Mouse (Mus musculus): ENCODE data around the gene Mex3d. TPM values are rescaled to one million over a fixed set of nuclear protein-coding genes. Genes with fewer than 3 reads are reported as not detected.
A peak's percentile ranks its signal among the peaks of the same experiment; 100 is the strongest.

Gene Mex3d
- polyA plus RNA-seq, 1 experiment = 37.5 TPM

DNA sequence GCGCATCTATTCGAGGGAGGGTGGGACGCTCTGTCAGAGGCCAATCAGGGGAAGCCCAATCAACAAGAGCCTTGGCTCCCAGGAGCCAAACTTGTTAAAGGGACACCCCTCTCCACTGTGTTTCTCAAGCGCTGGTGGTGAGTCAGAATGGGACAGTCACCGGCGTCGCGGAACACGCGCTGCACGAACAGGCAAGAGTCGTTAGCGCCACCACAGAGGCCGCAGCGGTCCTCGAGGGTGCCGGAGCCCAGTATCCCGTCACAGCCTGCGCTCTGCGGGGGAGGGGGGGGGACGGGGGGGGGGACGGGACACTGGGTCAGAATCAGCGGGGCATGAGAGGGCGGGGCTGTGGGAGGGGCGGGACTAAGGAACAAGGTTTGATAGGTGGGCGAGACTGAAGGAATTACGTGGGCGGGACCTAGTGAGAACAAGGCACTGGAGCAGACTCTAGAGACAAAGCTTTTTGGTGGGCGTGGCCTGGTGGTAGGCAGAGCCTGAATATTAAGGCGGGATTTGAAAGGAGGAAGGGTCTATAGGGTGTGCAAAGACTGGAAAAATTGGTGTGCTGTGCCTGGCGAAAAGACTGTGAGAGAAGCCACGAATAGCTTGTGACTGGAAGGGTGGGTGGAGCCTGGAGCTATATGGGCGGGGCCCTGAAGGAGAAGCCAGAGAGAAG, 44.6 kb downstream of the Mex3d start:
- no peak for DNase-seq
- WGBS = 2% methylated on average over 32 of the region's 33 CpGs
- peaks cover 35% of the 10 kb centered on the region for H3K4me1 ChIP-seq (ENCODE audit: control insufficient read depth, insufficient read depth, low read length)

DNA sequence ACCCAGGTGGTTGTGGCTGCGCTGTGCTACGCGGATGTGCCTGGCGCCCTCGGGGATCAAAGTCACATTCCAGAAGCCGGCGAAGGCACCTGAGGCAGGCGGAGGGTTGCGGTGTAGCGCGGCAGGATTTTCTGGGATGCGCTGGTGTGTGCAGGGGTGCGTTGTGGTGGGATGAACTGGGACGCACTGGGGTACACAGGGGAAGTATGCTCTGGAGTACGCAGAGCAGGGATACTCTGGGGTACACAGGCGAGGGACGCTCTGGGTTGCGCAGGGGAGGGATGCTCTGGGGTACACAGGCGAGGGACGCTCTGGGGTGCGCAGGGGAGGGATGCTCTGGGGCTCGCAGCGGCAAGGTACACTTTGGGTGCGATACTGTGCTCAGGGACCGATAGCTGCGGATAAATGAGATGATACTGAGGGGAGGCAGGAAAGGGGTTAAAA, 45.1 kb downstream of the Mex3d start:
- peak overlapping the region; percentile 29 for H3K4me3 ChIP-seq (replicated peaks; ENCODE audit: extremely low read depth, low read depth, low read length)
- WGBS = 16% methylated on average over 26 of the region's 26 CpGs
- TF ChIP-seq POLR2A (IDR thresholded peaks at IDR 0.05; ENCODE audit: borderline replicate concordance, extremely low read depth, low read depth, low read length) (no peak), CTCF (IDR thresholded peaks at IDR 0.05; ENCODE audit: insufficient read depth, low read length) (no peak)

More for the DNA sequence above, 44.6 kb downstream of the Mex3d start:
- TF ChIP-seq CTCF (IDR thresholded peaks at IDR 0.05; ENCODE audit: insufficient read depth, low read length) = no peak
- no peak for TF ChIP-seq POLR2A (IDR thresholded peaks at IDR 0.05; ENCODE audit: borderline replicate concordance, extremely low read depth, low read depth, low read length)
- H3K4me3 ChIP-seq (replicated peaks; ENCODE audit: extremely low read depth, low read depth, low read length) = peak overlapping the region; percentile 46

DNA sequence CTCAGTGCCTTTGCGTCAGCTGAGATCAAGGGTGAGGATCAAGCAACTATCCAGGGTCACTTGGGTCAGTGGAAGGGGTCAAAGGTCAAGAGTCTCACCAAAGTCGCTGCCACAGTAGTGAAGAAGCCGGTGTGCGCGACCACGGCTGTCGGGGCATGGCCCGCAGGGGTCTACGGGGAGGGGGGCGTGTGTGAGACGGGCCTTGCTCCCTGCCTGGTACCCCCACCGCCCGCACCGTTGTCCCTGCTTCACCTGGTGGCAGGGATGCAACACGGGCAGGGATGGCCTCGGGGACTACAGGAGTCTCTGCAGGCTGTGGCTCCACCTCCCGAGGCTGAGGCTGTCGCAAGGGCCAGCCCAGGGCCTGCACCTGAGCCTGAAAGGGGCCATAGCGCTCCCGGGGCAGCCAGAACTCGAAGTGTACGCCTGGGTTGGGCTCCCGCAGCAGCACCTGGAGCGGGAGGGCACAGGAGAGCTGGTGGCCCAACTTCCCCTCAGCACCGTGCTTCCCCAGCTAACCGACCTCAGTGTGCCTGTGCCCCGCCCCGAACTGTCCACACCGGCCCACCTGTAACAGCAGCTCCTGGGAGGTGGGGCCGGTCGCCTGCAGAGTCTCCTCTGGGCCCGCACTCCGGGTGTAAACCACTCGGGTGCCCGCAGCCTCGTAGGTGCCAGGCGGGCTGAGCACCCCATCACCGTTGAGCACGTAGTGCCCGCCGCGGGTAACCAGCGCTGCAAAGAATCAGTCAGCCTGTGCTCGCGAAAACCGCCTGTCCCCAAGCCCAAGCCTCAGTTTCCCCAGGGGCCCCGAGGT, 45.8 kb downstream of the Mex3d start:
- H3K4me1 ChIP-seq (ENCODE audit: control insufficient read depth, insufficient read depth, low read length) = peaks cover 29% of the 10 kb centered on the region
- H3K4me3 ChIP-seq (replicated peaks; ENCODE audit: extremely low read depth, low read depth, low read length) = no peak overlapping the region
- 22% methylated on average over 47 of the region's 47 CpGs for WGBS
- TF ChIP-seq CTCF (IDR thresholded peaks at IDR 0.05; ENCODE audit: insufficient read depth, low read length) = no peak
- TF ChIP-seq POLR2A (IDR thresholded peaks at IDR 0.05; ENCODE audit: borderline replicate concordance, extremely low read depth, low read depth, low read length) = no peak
- DNase-seq = no peak

More for the DNA sequence above, 45.1 kb downstream of the Mex3d start:
- peaks cover 29% of the 10 kb centered on the region for H3K4me1 ChIP-seq (ENCODE audit: control insufficient read depth, insufficient read depth, low read length)
- DNase-seq = no peak

DNA sequence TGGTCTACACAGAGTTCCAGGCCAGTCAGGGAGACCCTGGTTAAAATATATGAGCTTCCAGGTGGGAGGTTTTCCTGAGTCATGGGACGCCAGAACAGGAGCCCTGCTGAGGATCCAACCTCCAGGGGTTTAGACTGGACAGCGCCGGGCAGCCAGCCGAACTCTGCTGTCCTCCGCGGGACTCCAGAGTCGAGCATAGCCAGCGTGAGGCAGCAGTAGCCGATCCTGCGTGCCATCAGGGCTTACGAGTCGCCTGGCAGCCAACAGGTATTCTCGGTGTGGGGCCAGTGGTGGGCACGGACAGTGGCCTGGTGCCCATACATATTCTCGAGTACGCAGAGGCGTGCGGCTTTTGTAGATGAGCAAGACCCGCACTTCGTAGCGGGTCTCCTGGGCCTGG, 46.4 kb downstream of the Mex3d start:
- peaks cover 29% of the 10 kb centered on the region for H3K4me1 ChIP-seq (ENCODE audit: control insufficient read depth, insufficient read depth, low read length)
- no peak overlapping the region for H3K4me3 ChIP-seq (replicated peaks; ENCODE audit: extremely low read depth, low read depth, low read length)
- DNase-seq = no peak
- TF ChIP-seq POLR2A (IDR thresholded peaks at IDR 0.05; ENCODE audit: borderline replicate concordance, extremely low read depth, low read depth, low read length) (no peak), CTCF (IDR thresholded peaks at IDR 0.05; ENCODE audit: insufficient read depth, low read length) (no peak)
- WGBS = 56% methylated on average over 21 of the region's 21 CpGs

DNA sequence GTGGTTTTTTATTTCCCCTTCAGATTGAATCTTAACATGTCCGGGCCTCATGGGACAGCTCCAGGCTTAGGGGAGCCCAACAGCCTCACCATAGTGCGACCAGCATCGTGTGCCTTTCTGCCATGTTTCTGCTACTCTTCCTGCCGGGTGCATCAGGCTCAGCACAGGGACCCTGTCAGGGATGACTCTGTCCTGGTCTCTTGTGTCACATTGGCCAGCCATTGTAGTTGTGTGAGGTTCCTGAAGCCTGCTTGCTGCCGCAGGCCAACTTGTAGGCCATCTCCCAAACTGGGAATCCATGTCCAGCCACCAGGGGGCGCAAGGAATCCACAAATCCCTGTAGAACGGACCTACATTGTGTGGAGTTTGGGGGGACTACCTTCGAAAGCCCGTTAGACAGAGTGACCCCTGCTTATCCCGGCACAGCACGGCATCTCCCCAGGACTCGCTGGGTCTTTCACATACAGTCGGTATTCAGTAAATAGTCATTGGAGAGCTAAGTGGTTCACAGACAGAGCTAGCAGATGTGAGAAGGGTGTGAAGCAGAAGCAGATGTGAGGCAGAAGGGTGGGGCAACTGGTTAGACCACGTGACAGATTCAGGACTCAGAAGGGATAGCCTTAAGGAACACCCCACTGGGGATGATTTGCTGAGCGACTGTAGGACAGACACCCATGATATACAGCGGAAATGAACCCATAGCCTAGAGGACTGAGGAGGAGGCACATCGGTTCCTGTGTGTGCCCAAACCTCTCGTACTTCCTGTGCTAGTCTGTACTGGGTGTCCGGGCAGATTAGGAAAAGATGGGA, 47.3 kb downstream of the Mex3d start:
- DNase-seq = peak; percentile 87
- no peak overlapping the region for H3K4me3 ChIP-seq (replicated peaks; ENCODE audit: extremely low read depth, low read depth, low read length)
- WGBS = 20% methylated on average over 19 of the region's 19 CpGs

DNA sequence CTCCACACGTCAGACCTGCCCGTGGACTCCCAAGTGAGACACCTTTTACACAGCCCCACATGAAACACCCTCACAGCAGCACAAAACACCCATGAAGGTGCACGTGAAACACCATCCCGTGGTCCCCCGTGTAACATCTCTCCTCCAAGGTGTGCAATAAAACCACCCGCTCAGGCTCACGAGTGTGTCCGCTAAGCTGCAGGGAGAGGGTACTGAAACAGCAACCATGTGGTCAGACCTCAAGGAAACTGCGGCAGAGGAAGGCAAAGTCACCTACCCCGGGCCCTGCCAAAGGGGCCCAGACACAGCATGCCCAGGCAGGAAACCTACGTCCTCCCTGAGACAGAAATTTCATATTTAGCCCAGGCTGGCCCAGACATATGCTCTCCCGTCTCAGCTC, 51.2 kb downstream of the Mex3d start:
- 82% methylated on average over 12 of the region's 12 CpGs for WGBS
- H3K4me3 ChIP-seq (replicated peaks; ENCODE audit: extremely low read depth, low read depth, low read length) = no peak overlapping the region
- TF ChIP-seq CTCF (IDR thresholded peaks at IDR 0.05; ENCODE audit: insufficient read depth, low read length) = no peak
- peaks cover 2% of the 10 kb centered on the region; the same call in 1 of the 2 replicates for H3K4me1 ChIP-seq (ENCODE audit: control insufficient read depth, insufficient read depth, low read length)
- DNase-seq = no peak

More for the DNA sequence above, 47.3 kb downstream of the Mex3d start:
- TF ChIP-seq CTCF (IDR thresholded peaks at IDR 0.05; ENCODE audit: insufficient read depth, low read length) = peak; percentile 90
- TF ChIP-seq POLR2A (IDR thresholded peaks at IDR 0.05; ENCODE audit: borderline replicate concordance, extremely low read depth, low read depth, low read length) = no peak; the same call in 1 of the 2 replicates
- H3K4me1 ChIP-seq (ENCODE audit: control insufficient read depth, insufficient read depth, low read length) = peaks cover 22% of the 10 kb centered on the region

DNA sequence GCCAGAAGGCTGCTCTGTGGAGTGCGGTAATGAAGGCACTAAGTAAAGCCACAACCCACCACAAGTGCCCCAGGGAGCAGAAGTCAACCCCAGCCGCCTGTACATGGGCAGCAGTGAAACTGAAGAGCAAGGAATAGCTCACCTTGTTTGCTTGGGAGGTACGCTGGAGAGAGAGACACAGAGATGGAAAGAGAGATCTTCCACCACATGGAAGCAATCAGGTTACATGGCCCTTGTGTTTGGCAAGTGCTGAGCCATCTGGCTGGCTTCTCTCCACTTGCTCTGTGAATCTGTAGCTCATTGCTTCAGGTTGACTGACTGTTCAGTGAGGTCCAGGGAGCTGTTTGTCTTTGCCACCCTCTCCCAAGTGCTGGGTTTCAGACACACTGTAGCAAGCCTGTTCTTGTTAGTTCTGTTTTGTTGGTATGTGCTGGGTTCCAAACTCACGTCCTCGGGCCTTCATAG, 54.9 kb downstream of the Mex3d start:
- no peak for DNase-seq
- 76% methylated on average over 5 of the region's 5 CpGs for WGBS
- no peak overlapping the region for H3K4me3 ChIP-seq (replicated peaks; ENCODE audit: extremely low read depth, low read depth, low read length)
- peaks cover 4% of the 10 kb centered on the region for H3K4me1 ChIP-seq (ENCODE audit: control insufficient read depth, insufficient read depth, low read length)
- no peak for TF ChIP-seq POLR2A (IDR thresholded peaks at IDR 0.05; ENCODE audit: borderline replicate concordance, extremely low read depth, low read depth, low read length)
- no peak for TF ChIP-seq CTCF (IDR thresholded peaks at IDR 0.05; ENCODE audit: insufficient read depth, low read length)

DNA sequence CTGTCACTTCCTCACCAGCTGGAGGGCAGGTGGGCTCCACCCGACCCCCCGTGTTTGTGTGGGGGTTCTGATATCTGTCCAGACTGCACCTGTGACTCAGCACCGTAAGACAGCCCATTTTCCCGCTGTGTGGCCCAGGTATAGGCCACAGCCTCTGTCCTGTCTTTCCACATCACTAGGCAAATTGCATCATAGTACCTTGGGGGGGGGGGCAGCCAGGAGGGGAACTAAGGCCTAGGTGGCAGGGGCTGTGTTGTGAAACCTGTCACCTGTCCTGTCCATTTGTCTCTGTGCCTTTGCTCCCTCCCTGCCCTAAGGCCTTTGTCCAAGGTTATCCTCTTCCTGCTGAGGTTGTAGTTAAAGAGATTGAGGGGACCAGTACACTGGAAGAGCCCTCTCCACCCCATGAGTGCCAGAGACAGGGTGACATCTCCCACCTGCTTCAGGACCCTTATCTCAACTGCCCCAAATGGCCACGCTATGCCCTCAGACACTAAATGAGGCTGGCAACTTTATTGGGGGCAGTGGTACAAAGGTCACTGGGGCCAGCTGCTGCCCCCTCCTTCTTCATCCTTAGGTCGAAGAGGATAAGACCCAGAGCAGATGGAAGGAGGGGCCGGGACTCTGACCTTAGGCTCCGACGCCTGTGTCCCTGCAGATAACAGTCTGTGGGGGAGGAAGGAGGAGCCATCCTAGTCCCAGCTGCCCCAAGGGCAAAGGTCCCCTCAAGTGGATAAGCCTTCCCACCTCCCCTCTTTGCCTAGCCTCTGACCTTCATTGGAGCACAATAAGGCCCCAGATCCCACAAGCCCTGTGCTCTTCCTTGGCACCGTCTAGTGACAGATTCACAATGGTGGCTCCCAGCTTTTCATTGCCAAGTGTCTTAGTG, 55.6 kb downstream of the Mex3d start:
- DNase-seq = no peak
- no peak overlapping the region for H3K4me3 ChIP-seq (replicated peaks; ENCODE audit: extremely low read depth, low read depth, low read length)
- peaks cover 4% of the 10 kb centered on the region for H3K4me1 ChIP-seq (ENCODE audit: control insufficient read depth, insufficient read depth, low read length)
- 52% methylated on average over 10 of the region's 10 CpGs for WGBS
- TF ChIP-seq POLR2A (IDR thresholded peaks at IDR 0.05; ENCODE audit: borderline replicate concordance, extremely low read depth, low read depth, low read length) (no peak), CTCF (IDR thresholded peaks at IDR 0.05; ENCODE audit: insufficient read depth, low read length) (no peak)

All from lung, adult 2 months (tissue).